Mouse (Mus musculus) MEL (cell line): ENCODE results near the gene Fermt3. TPM values are rescaled to one million over a fixed set of nuclear protein-coding genes. Genes with fewer than 3 reads are reported as not detected.

Experiments
- DNase-seq: peaks from one replicate; pipeline ENCODE4 v3.0.0; 2011; ENCODE audit warnings: low read depth, low spot score
- H3K27ac ChIP-seq: 2 replicates; pipeline ENCODE4 v1.5.1; 2012; ENCODE audit warnings: low read depth, mild to moderate bottlenecking, control low read depth, low read length, moderate library complexity; ENCODE audit not compliant: control insufficient read depth
- H3K27me3 ChIP-seq, 2 experiments: fragments of 150-350 bp in 1 of 2; sonication (generic) in 1 of 2; 2 replicates each; pipeline ENCODE4 v1.6.1; 2012; ENCODE audit warnings: low read length in 2 of 2, mild to moderate bottlenecking in 2 of 2, improper control_type of control experiment in 1 of 2, moderate library complexity in 1 of 2; ENCODE audit not compliant: insufficient read depth in 2 of 2, control insufficient read depth in 1 of 2
- H3K36me3 ChIP-seq, 2 experiments: 2 replicates each; pipeline ENCODE4 v1.6.1; 2012 to 2014; ENCODE audit warnings: low read length in 2 of 2, improper control_type of control experiment in 1 of 2, inconsistent platforms in 1 of 2, mild to moderate bottlenecking in 1 of 2; ENCODE audit not compliant: insufficient read depth in 2 of 2, control insufficient read depth in 1 of 2
- H3K4me1 ChIP-seq, 2 experiments: fragments of 150-350 bp in 1 of 2; sonication (generic) in 1 of 2; 2 replicates each; pipeline ENCODE4 v1.6.1; 2012; ENCODE audit warnings: low read length in 2 of 2, improper control_type of control experiment in 1 of 2, mild to moderate bottlenecking in 1 of 2; ENCODE audit not compliant: insufficient read depth in 2 of 2, control insufficient read depth in 1 of 2
- H3K4me3 ChIP-seq, 2 experiments: fragments of 150-350 bp in 1 of 2; sonication (generic) in 1 of 2; 2 replicates each; pipeline ENCODE4 v1.5.1; 2012; ENCODE audit warnings: low read depth in 2 of 2, low read length in 2 of 2, mild to moderate bottlenecking in 2 of 2, moderate library complexity in 2 of 2, control low read depth in 1 of 2, improper control_type of control experiment in 1 of 2; ENCODE audit not compliant: control insufficient read depth in 1 of 2, insufficient read depth in 1 of 2
- H3K79me2 ChIP-seq: 2 replicates; pipeline ENCODE4 v1.6.1; 2012; ENCODE audit warnings: mild to moderate bottlenecking, low read length, moderate library complexity; ENCODE audit not compliant: control insufficient read depth, poor library complexity, insufficient read depth
- H3K9ac ChIP-seq: 2 replicates; pipeline ENCODE4 v1.6.1; 2012; ENCODE audit warnings: low read depth, mild to moderate bottlenecking, control low read depth, low read length, moderate library complexity; ENCODE audit not compliant: control insufficient read depth, poor library complexity, severe bottlenecking
- H3K9me3 ChIP-seq: fragments of 150-350 bp; sonication (generic); replicated peaks from 2 replicates; pipeline ENCODE4 v1.6.1; 2012; ENCODE audit warnings: mild to moderate bottlenecking, low read length, improper control_type of control experiment, moderate library complexity; ENCODE audit not compliant: insufficient read depth
- BHLHE40 ChIP-seq: IDR thresholded peaks from 2 replicates; pipeline ENCODE4 v1.6.1; 2012; ENCODE audit warnings: low read depth, mild to moderate bottlenecking, inconsistent platforms, low read length, improper control_type of control experiment, borderline replicate concordance
- CHD1 ChIP-seq: IDR thresholded peaks from 2 replicates; pipeline ENCODE4 v1.6.1; 2012; ENCODE audit warnings: low read depth, mild to moderate bottlenecking, inconsistent platforms, low read length, improper control_type of control experiment
- CHD2 ChIP-seq: IDR thresholded peaks from 2 replicates; pipeline ENCODE4 v1.6.1; 2011; ENCODE audit warnings: low read length, improper control_type of control experiment
- CTCF ChIP-seq, 3 experiments: IDR thresholded peaks in 2 of 3; conservative IDR thresholded peaks in 1 of 3; 2 replicates each; pipeline ENCODE4 v1.5.1; 2011 to 2012; ENCODE audit warnings: low read length in 3 of 3, low read depth in 2 of 3, mild to moderate bottlenecking in 2 of 3, improper control_type of control experiment in 1 of 3, inconsistent platforms in 1 of 3, mixed read lengths in 1 of 3, moderate library complexity in 1 of 3; ENCODE audit not compliant: control insufficient read depth in 1 of 3, insufficient read depth in 1 of 3, poor library complexity in 1 of 3, severe bottlenecking in 1 of 3
- E2F4 ChIP-seq: IDR thresholded peaks from 2 replicates; pipeline ENCODE4 v1.6.1; 2011; ENCODE audit warnings: low read depth, low read length, improper control_type of control experiment, borderline replicate concordance
- ELF1 ChIP-seq: IDR thresholded peaks from 2 replicates; pipeline ENCODE4 v1.6.1; 2014; ENCODE audit warnings: low read depth, mild to moderate bottlenecking, inconsistent platforms, low read length, improper control_type of control experiment, moderate library complexity
- EP300 ChIP-seq, 2 experiments: IDR thresholded peaks; 2 replicates each; pipeline ENCODE4 v1.6.1; 2011; ENCODE audit warnings: improper control_type of control experiment in 2 of 2, low read length in 2 of 2, low read depth in 1 of 2, mild to moderate bottlenecking in 1 of 2
- ETS1 ChIP-seq: IDR thresholded peaks from 2 replicates; pipeline ENCODE4 v1.6.1; 2012; ENCODE audit warnings: low read depth, mild to moderate bottlenecking, inconsistent platforms, low read length, improper control_type of control experiment, moderate library complexity
- GABPA ChIP-seq: IDR thresholded peaks from 2 replicates; pipeline ENCODE4 v1.6.1; 2012; ENCODE audit warnings: low read depth, mild to moderate bottlenecking, inconsistent platforms, low read length, improper control_type of control experiment, moderate library complexity
- HCFC1 ChIP-seq: IDR thresholded peaks from 2 replicates; pipeline ENCODE4 v1.6.1; 2012; ENCODE audit warnings: low read depth, mild to moderate bottlenecking, inconsistent platforms, low read length, improper control_type of control experiment, moderate library complexity
- MAX ChIP-seq: IDR thresholded peaks from 2 replicates; pipeline ENCODE4 v1.6.1; 2011; ENCODE audit warnings: low read length, improper control_type of control experiment
- MAZ ChIP-seq: IDR thresholded peaks from 2 replicates; pipeline ENCODE4 v1.6.1; 2012; ENCODE audit warnings: low read depth, mild to moderate bottlenecking, inconsistent platforms, low read length, improper control_type of control experiment
- MYC ChIP-seq: IDR thresholded peaks from 2 replicates; pipeline ENCODE4 v1.6.1; 2011; ENCODE audit warnings: low read depth, mild to moderate bottlenecking, low read length, improper control_type of control experiment, moderate library complexity
- NRF1 ChIP-seq: IDR thresholded peaks from 2 replicates; pipeline ENCODE4 v1.6.1; 2014; ENCODE audit warnings: low read depth, mild to moderate bottlenecking, inconsistent platforms, low read length, improper control_type of control experiment, moderate library complexity; ENCODE audit not compliant: poor library complexity, insufficient read depth, severe bottlenecking
- RAD21 ChIP-seq: IDR thresholded peaks from 2 replicates; pipeline ENCODE4 v1.6.1; 2011; ENCODE audit warnings: mild to moderate bottlenecking, low read depth, low read length, improper control_type of control experiment
- RCOR1 ChIP-seq: IDR thresholded peaks from 2 replicates; pipeline ENCODE4 v1.6.1; 2012; ENCODE audit warnings: low read depth, mild to moderate bottlenecking, inconsistent platforms, low read length, improper control_type of control experiment
- SIN3A ChIP-seq: IDR thresholded peaks from 2 replicates; pipeline ENCODE4 v1.6.1; 2012; ENCODE audit warnings: low read length, improper control_type of control experiment, inconsistent platforms
- TAL1 ChIP-seq: IDR thresholded peaks from 2 replicates; pipeline ENCODE4 v1.6.1; 2012; ENCODE audit warnings: mild to moderate bottlenecking, inconsistent platforms, low read length, moderate library complexity, mixed read lengths
- TBP ChIP-seq: IDR thresholded peaks from 2 replicates; pipeline ENCODE4 v1.8.0; 2011; ENCODE audit warnings: low read depth, low read length, improper control_type of control experiment
- TCF12 ChIP-seq: IDR thresholded peaks from 2 replicates; pipeline ENCODE4 v1.6.1; 2014; ENCODE audit warnings: low read depth, mild to moderate bottlenecking, inconsistent platforms, low read length, improper control_type of control experiment, moderate library complexity
- UBTF ChIP-seq: IDR thresholded peaks from 2 replicates; pipeline ENCODE4 v1.6.1; 2012; ENCODE audit warnings: low read depth, mild to moderate bottlenecking, inconsistent platforms, low read length, improper control_type of control experiment, moderate library complexity, borderline replicate concordance; ENCODE audit not compliant: insufficient read depth
- USF1 ChIP-seq: IDR thresholded peaks from 2 replicates; pipeline ENCODE4 v1.6.1; 2014; ENCODE audit warnings: low read depth, mild to moderate bottlenecking, inconsistent platforms, low read length, improper control_type of control experiment, moderate library complexity
- ZKSCAN1 ChIP-seq: IDR thresholded peaks from 2 replicates; pipeline ENCODE4 v1.6.1; 2012; ENCODE audit warnings: low read depth, mild to moderate bottlenecking, inconsistent platforms, low read length, improper control_type of control experiment, moderate library complexity
- ZNF384 ChIP-seq: IDR thresholded peaks from 2 replicates; pipeline ENCODE4 v1.6.1; 2012; ENCODE audit warnings: low read depth, mild to moderate bottlenecking, inconsistent platforms, low read length, improper control_type of control experiment
- polyA plus RNA-seq, 2 experiments: library from polyadenylated mRNA; stranded (reverse) in 1 of 2; unstranded in 1 of 2; fragments of >175 nt in 1 of 2; fragments of >200 nt in 1 of 2; gene quantifications; 2 replicates each; pipeline versions ENCODE4 v1.2.1 to v1.2.4; 2012; ENCODE audit warnings: low replicate concordance in 2 of 2, low read depth in 1 of 2; ENCODE audit not compliant: insufficient read length in 2 of 2, insufficient read depth in 1 of 2, missing spikeins in 1 of 2
- total RNA-seq: library from RNA; depleted of rRNA; stranded (reverse); fragments of 300-350 nt; gene quantifications from 2 replicates; pipeline ENCODE4 v1.2.3, GENCODE M21; 2012

The Fermt3 gene
- total and polyA plus RNA-seq, 3 experiments: 244 to 329 (median 327) TPM

DNA sequence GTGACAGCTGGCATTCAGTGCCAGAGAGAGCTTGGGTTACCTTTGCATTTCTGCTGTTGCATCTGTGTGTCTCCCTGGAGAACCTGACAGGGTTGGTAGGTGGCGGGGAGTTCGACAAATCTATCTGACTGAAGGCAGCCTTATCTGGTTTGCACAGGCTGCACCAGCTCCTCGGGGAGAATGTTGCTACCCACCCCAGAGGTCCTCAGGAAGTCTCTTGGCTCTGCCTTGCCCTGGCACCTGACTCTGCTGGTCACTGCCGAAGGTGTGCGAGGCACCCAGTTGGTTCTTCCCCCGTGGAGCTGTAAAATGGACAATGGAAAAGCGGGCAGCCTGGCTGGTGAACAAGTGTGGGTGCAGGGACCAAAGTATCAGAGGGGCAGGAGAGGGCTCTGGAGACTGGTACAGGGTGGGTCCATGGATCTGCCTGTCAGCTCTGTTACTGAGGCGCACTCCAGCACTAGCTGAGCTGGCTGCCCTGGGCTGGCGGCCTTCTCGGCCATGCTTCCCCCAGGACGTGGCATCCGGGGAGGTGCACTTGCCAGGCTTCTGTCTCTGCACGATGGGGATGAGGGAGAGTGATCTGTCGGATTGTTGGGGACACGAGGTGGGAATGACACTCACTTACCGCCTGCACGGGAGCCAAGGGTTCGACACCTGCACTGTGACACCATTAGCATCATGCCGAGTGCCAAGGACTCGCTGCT lies 48.2 kb upstream of the Fermt3 start (continued):
- TF ChIP-seq NRF1 (no peak), E2F4 (no peak), GABPA (no peak), TBP (no peak), TAL1 (peak; percentile 92), UBTF (no peak), ZNF384 (no peak)
- TF ChIP-seq, all 39 proteins: peak for 10

DNA sequence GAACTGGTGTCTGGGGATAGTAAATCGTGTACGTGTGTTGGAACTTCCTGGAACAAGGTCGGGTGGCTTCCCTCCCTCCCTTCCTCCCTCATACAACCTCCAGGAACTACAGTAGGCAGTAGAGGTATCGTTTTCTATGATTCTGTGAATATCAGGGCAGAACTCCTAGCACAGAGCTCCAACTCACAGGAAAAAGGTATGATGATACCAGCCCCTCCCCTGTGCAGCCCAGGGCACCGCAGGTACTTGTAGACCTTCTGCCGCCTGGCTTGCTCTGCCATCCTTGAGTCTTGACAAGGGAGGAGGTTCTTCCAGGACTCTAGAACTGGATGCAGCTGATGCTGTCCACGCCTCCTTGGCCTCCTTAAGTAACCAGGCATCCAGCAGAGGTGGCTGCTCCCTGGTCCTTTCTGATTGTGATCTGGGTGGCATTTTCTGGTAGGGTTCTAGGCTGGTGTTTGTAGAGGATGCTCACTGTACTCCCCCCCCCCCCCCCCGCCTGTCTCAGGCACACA lies 47.6 kb upstream of the Fermt3 start:
- DNase-seq: peak; percentile 67
- Histone ChIP-seq H3K4me1 (peaks cover 4 to 27% of the 10 kb centered on the region in 2 experiments; a peak in 3 of 4 replicates), H3K36me3 (peaks cover 0 to 5% of the 10 kb centered on the region in 2 experiments; a peak in 1 of 4 replicates), H3K79me2 (no peaks in the 10 kb centered on the region), H3K4me3 (peak overlapping the region; percentile 27 to 45), H3K9ac (peak overlapping the region; percentile 52), H3K9me3 (no peaks in the 10 kb centered on the region), H3K27ac (peak overlapping the region; percentile 55), H3K27me3 (no peaks in the 10 kb centered on the region)
- no peak for TF ChIP-seq NRF1
- peak; percentile 20; the same call in 1 of the 2 replicates for TF ChIP-seq MAZ
- 0 out of 4 replicates have a peak, but pooled peaks of 1 of the 2 experiments have one; percentile 22 for TF ChIP-seq EP300 (IDR thresholded peaks at IDR 0.05; ENCODE audit: low read depth in 1 of 2, low read length in 2 of 2)
- no peak for TF ChIP-seq ZKSCAN1
- peak; percentile 43; the same call in 1 of the 2 replicates for TF ChIP-seq SIN3A
- TF ChIP-seq CHD1: no peak

DNA sequence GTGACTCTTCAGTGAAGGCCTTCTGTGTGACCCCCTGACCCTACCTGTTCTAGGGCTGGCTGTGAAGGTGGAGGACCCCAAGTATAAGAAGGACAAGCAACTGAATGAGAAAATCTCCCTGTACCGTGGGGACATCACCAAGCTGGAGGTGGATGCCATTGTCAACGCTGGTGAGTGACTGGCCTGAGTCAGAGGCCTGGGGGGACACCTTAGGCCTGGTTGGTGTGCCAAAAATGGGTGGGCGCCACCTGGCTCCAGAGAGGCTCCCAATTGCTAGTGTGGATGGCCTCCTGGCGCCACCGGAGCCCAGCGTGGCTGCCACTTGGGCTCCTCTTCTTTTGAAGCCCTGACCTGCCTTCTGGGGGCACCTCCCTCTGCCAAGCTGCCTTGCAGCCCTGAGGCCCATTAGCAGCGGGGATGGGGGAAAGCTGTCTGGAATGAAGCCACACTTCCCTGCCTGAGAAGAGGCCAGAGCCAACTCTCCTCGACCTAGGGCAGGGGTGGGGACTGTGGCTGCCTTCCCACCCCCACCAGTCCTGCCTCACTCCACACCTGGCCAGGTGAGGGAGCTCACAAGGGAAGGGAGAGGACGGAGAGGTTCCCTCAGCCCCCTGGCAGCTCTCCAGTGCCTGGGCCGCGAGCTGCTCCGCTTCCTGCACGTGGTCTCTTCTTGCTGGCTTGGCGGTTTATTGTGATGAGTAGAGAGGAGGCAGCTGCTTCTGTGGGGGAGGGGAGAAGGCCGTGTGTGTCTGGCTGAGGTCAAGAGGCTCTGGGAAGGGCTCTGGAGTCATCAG lies 47.0 kb upstream of the Fermt3 start:
- Histone ChIP-seq H3K9me3 (no peaks in the 10 kb centered on the region), H3K27ac (peak overlapping the region; percentile 55), H3K27me3 (no peaks in the 10 kb centered on the region), H3K4me3 (peak overlapping the region; percentile 27 to 45; a peak in 3 of 4 replicates), H3K9ac (peak overlapping the region; percentile 52), H3K36me3 (peaks cover 0 to 5% of the 10 kb centered on the region in 2 experiments; a peak in 1 of 4 replicates), H3K4me1 (peaks cover 4 to 27% of the 10 kb centered on the region in 2 experiments; a peak in 3 of 4 replicates), H3K79me2 (no peaks in the 10 kb centered on the region)
- DNase-seq: peak; percentile 76
- TF ChIP-seq GABPA (no peak), ELF1 (0 out of 2 replicates have a peak, but pooled peaks have one; percentile 18), USF1 (peak; percentile 87), RAD21 (no peak), HCFC1 (0 out of 2 replicates have a peak, but pooled peaks have one; percentile 29), TBP (peak; percentile 43; the same call in 1 of the 2 replicates), TCF12 (peak; percentile 41; the same call in 1 of the 2 replicates), NRF1 (no peak), CHD2 (peak; percentile 44), ETS1 (peak; percentile 65; the same call in 1 of the 2 replicates), CTCF (IDR thresholded peaks at IDR 0.05 in 2 of 3, conservative IDR thresholded peaks at IDR 0.05 in 1 of 3; ENCODE audit: control insufficient read depth in 1 of 3, insufficient read depth in 1 of 3, low read depth in 2 of 3, low read length in 3 of 3, poor library complexity in 1 of 3, severe bottlenecking in 1 of 3) (no peak), BHLHE40 (peak; percentile 66; the same call in 1 of the 2 replicates), RCOR1 (no peak), MAX (peak; percentile 90), TAL1 (no peak), E2F4 (no peak), MYC (peak; percentile 80)
